In the genomic region with DNA sequence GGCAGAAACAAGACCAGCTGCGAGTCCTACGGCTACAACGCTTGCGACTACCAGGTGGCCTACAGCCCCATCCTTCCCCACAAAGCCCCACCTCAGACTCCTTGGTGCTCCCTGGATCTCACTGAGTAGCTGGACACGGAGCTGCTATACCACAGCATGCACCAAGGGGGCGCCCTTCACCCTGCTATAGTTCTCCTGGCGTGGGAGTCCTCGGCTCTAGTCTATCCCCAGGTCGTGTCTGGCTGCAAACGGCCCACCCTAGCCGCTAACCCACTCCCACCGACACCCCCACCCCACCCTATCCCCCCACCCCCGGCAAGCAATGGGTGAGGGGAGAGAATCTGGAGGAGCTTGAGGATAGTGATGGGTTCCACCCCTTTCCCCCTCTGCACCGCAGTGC, we compare ENCODE assay signal across 9 mouse cellular contexts. TPM values are rescaled to one million over a fixed set of nuclear protein-coding genes. Genes with fewer than 3 reads are reported as not detected.
DNase-seq lines count a peak whose midpoint lies in the region; ATAC-seq and TF ChIP-seq lines count a peak whose summit lies in the region.
"Had no signal": no experiment of that assay in that cellular context is flagged by ENCODE, and none has a peak within 500 bp of the region (broad histone marks: within the 10 kb centered on the region; RNA-seq: fewer than 3 reads in every experiment).

No protein-coding gene starts in this region.

- ATAC-seq in CD4-positive, CD25-positive, alpha-beta regulatory T cell, adult 4 months: peak; percentile 56
- peak; percentile 61 for ATAC-seq in erythroblast, adult 5-6 weeks (replicated peaks; ENCODE audit: low FRiP score, poor library complexity, severe bottlenecking)
- ATAC-seq in lung, postnatal 0 days: peak; percentile 51

- H3K4me3 ChIP-seq in lung, postnatal 0 days (ENCODE audit: low read depth, low read length): 0 out of 2 replicates have a peak overlapping the region, but pooled peaks have one; percentile 5

- H3K4me1 ChIP-seq in lung, postnatal 0 days (ENCODE audit: insufficient read depth, low read depth, low read length): 0 out of 2 replicates have a peak, but pooled peaks cover 2% of the 10 kb centered on the region

- H3K9me3 ChIP-seq in lung, postnatal 0 days (ENCODE audit: low read length): no peaks in the 10 kb centered on the region

- TF ChIP-seq EP300 in lung, postnatal 0 days (IDR thresholded peaks at IDR 0.05): no peak

- H3K27ac ChIP-seq in lung, postnatal 0 days (ENCODE audit: low read length): 0 out of 2 replicates have a peak overlapping the region, but pooled peaks have one; percentile 38

- intact Hi-C loops in heart, postnatal 14 days (cut with DNase I): loop anchor here (1.0 kb wide), 1 partner anchor 34 kb away; no protein-coding TSS in a partner anchor

- H3K9ac ChIP-seq in lung, postnatal 0 days (replicated peaks; ENCODE audit: low read depth): no peak overlapping the region

- H3K36me3 ChIP-seq in lung, postnatal 0 days (ENCODE audit: insufficient read depth, low read length): no peaks in the 10 kb centered on the region

- DNase-seq in T-cell, adult 2 months (ENCODE audit: low spot score): peak; percentile 62
- DNase-seq in heart, postnatal 14 days: peak; percentile 80 to 84
- peak; percentile 83 to 86 for DNase-seq in kidney, postnatal 4 days
- DNase-seq in lung, postnatal 0 days (ENCODE audit: low spot score): peak; percentile 79
- DNase-seq in right cerebral cortex, postnatal 14 days: peak; percentile 54
- DNase-seq in urinary bladder, postnatal 36 days (ENCODE audit: low spot score in 2 of 2): peak; percentile 76 to 78

- no peaks in the 10 kb centered on the region for H3K27me3 ChIP-seq in lung, postnatal 0 days (replicated peaks; ENCODE audit: insufficient read depth, low read length)

- TF ChIP-seq CTCF in lung, postnatal 0 days (IDR thresholded peaks at IDR 0.05): peak; percentile 89

- peak overlapping the region; percentile 52 for H3K4me2 ChIP-seq in lung, postnatal 0 days (replicated peaks; ENCODE audit: low read depth, low read length)

- 5% methylated on average over 14 of the region's 14 CpGs for WGBS in lung, postnatal 0 days

RNA-seq across cellular contexts. Expression of gene 6030468B19Rik, which starts 7.2 kb away (rescaled TPM):
- 1 to 10 TPM in 1 of 2 experiments, not detected in 1; 1.0 TPM for polyA plus RNA-seq in CD4-positive, CD25-positive, alpha-beta regulatory T cell, adult 4 months (2017; shearing (Covaris generic))
- total RNA-seq in erythroblast, adult 5-6 weeks (2015; ENCODE audit: low replicate concordance): 12.7 and 28.6 TPM in 2 replicates
- 10.6 and 16.1 TPM in 2 replicates for total RNA-seq in erythroblast, adult 5-6 weeks (2017; ENCODE audit: low replicate concordance)
- total RNA-seq in heart, postnatal 14 days (2021): not detected
- polyA plus RNA-seq in lung, postnatal 0 days (2015; fragmentation: Nextera tagmentation; extraction: Ambion mirVana): not detected in 2 replicates
- polyA plus RNA-seq: gonadal fat pad, adult 2 months had no signal

RNA-seq across cellular contexts. Expression of gene Tmc6, which starts 8.3 kb away (rescaled TPM):
- 100 to 1,000 TPM in 1 of 2 experiments, 10 to 100 TPM in 1; 85.5 to 146 TPM for polyA plus RNA-seq in CD4-positive, CD25-positive, alpha-beta regulatory T cell, adult 4 months (2017; shearing (Covaris generic))
- total RNA-seq in erythroblast, adult 5-6 weeks (2015; ENCODE audit: low replicate concordance): 199 and 257 TPM in 2 replicates
- total RNA-seq in erythroblast, adult 5-6 weeks (2017; ENCODE audit: low replicate concordance): 83.1 and 204 TPM in 2 replicates
- 10 to 100 TPM; 27.0 to 30.2 TPM for total RNA-seq in heart, postnatal 14 days (2021)
- 26.2 and 34.8 TPM in 2 replicates for polyA plus RNA-seq in lung, postnatal 0 days (2015; fragmentation: Nextera tagmentation; extraction: Ambion mirVana)

RNA-seq across cellular contexts. Expression of gene Tmc8, which starts 8.4 kb away (rescaled TPM):
- polyA plus RNA-seq in CD4-positive, CD25-positive, alpha-beta regulatory T cell, adult 4 months (2017; shearing (Covaris generic)): 10 to 100 TPM; 35.1 to 41.6 TPM
- total RNA-seq in erythroblast, adult 5-6 weeks (2015; ENCODE audit: low replicate concordance): 19.8 and 30.7 TPM in 2 replicates
- 30.9 and 33.7 TPM in 2 replicates for total RNA-seq in erythroblast, adult 5-6 weeks (2017; ENCODE audit: low replicate concordance)
- total RNA-seq in heart, postnatal 14 days (2021): 1 to 10 TPM; 5.0 to 7.3 TPM
- polyA plus RNA-seq in lung, postnatal 0 days (2015; fragmentation: Nextera tagmentation; extraction: Ambion mirVana): 5.5 and 6.5 TPM in 2 replicates

RNA-seq across cellular contexts. Expression of gene Gm20708, which starts 19.2 kb away (rescaled TPM):
- polyA plus RNA-seq in CD4-positive, CD25-positive, alpha-beta regulatory T cell, adult 4 months (2017; shearing (Covaris generic)): 1 to 10 TPM; 1.0 to 3.2 TPM
- total RNA-seq in erythroblast, adult 5-6 weeks (2015; ENCODE audit: low replicate concordance): 62.3 and 66.5 TPM in 2 replicates
- 31.9 and 39.7 TPM in 2 replicates for total RNA-seq in erythroblast, adult 5-6 weeks (2017; ENCODE audit: low replicate concordance)
- total RNA-seq in heart, postnatal 14 days (2021): 1 to 10 TPM in 1 of 2 experiments, under 1 TPM in 1; 0.98 to 2.3 TPM
- polyA plus RNA-seq in lung, postnatal 0 days (2015; fragmentation: Nextera tagmentation; extraction: Ambion mirVana): 0.27 TPM in 1 of 2 replicates, not detected in the other

RNA-seq across cellular contexts. Expression of gene Syngr2, which starts 19.2 kb away (rescaled TPM):
- polyA plus RNA-seq in CD4-positive, CD25-positive, alpha-beta regulatory T cell, adult 4 months (2017; shearing (Covaris generic)): 100 to 1,000 TPM; 110 to 153 TPM
- total RNA-seq in erythroblast, adult 5-6 weeks (2015; ENCODE audit: low replicate concordance): 52.9 and 77.2 TPM in 2 replicates
- total RNA-seq in erythroblast, adult 5-6 weeks (2017; ENCODE audit: low replicate concordance): 32.5 and 46.5 TPM in 2 replicates
- total RNA-seq in heart, postnatal 14 days (2021): 100 to 1,000 TPM; 108 to 109 TPM
- polyA plus RNA-seq in lung, postnatal 0 days (2015; fragmentation: Nextera tagmentation; extraction: Ambion mirVana): 96.0 and 108 TPM in 2 replicates

Comparison
In these comparisons a context has a peak if more than half of its experiments do, and no peak if none do; other contexts are left out.
1. Peak in every context shown above with its lines: DNase-seq, ATAC-seq, H3K4me3 ChIP-seq and H3K27ac ChIP-seq.
2. RNA of gene 6030468B19Rik, which starts 7.2 kb away (total RNA-seq): 10.6 to 28.6 TPM in erythroblast, adult 5-6 weeks; not detected in heart, postnatal 14 days; every median in the first group is over 10 times any median in the second.